Mouse (Mus musculus) adrenal gland, adult (tissue): ENCODE measurements around the gene Cd7.
"Not testable (repeated sequence)": the region's sequence is repeated elsewhere in the genome, so short reads cannot be mapped to it uniquely, and the experiment has no call there.

Experiments
- DNase-seq, 2 experiments: peaks; one replicate each; pipeline ENCODE4 v3.0.0; 2022 to 2023; ENCODE audit warnings: low spot score in 1 of 2; ENCODE audit not compliant: inconsistent age in 2 of 2

Gene Cd7

DNA sequence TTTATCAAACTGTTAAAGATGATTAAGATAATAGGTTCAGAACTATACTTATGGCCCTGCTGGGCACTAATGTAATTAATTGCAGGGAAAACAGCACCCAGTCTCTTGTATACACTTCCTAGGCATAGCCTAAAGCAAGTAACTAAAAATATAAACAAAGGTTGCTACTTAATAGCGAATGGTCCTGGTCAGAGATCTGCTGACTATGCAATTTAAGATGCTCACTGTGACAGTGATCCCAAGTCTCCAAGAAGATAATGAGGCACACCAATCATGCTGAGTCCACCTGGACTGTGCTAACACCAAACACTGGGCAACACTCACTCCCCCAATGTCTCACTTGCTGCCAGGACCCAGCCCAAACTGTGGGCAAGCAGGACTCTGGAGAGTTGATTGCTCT is 10.6 kb upstream of the Cd7 start:
- DNase-seq, result no peak

- DNase-seq, result peak in 1 of 2 experiments; percentile 63
Observed at GRCm38 (mm10) chr11:121047826-121048399, 8.7 kb upstream of the Cd7 start.

DNA sequence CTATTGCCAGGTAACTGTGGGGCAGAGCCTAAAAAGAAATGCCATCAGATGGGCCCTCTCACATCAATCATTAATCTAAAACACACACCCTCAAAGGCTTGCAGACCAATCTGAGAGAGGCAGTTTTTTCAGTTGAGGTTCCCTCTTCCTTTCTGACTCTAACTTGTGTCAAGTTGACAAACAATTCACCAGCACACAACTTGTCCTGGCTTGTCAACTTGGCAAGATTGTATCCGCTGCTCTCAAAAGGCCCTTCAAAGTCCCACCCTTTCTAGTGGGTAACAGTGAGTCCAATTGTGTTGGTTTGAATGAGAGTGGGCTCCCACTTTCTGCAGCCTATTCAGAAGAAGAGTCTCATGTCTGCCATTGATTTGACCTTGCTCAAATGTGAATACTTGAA is 6.1 kb upstream of the Cd7 start:
- no peak for DNase-seq

- DNase-seq, result not testable (repeated sequence)
Observed at GRCm38 (mm10) chr11:121043025-121043424, 3.8 kb upstream of the Cd7 start.

- DNase-seq, result no peak
Observed at GRCm38 (mm10) chr11:121042480-121042879, 3.3 kb upstream of the Cd7 start.

DNA sequence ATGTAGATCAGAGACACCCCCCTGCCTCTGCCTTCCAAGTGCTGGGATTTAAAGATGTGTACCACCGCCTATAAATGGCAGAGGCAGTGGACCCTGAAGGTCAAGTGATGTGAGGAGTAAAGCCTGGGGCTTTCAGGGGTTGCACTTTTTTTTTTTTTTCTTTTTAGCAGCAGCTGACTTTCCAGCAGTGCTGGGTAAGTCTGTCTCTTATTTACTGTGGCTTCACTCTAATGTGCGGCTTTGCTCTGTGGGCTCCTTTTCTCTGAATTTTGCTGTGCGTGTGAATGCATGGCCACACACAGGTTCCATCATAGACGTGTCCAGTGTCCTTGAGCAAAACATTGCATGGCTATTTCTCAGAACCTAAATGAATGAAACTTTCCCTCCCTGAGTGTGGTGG is 2.4 kb upstream of the Cd7 start:
- DNase-seq, result no peak

GRCm38 (mm10) chr11:121041212-121041611 is 2.0 kb upstream of the Cd7 start:
- DNase-seq, result peak; percentile 87 to 95

DNA sequence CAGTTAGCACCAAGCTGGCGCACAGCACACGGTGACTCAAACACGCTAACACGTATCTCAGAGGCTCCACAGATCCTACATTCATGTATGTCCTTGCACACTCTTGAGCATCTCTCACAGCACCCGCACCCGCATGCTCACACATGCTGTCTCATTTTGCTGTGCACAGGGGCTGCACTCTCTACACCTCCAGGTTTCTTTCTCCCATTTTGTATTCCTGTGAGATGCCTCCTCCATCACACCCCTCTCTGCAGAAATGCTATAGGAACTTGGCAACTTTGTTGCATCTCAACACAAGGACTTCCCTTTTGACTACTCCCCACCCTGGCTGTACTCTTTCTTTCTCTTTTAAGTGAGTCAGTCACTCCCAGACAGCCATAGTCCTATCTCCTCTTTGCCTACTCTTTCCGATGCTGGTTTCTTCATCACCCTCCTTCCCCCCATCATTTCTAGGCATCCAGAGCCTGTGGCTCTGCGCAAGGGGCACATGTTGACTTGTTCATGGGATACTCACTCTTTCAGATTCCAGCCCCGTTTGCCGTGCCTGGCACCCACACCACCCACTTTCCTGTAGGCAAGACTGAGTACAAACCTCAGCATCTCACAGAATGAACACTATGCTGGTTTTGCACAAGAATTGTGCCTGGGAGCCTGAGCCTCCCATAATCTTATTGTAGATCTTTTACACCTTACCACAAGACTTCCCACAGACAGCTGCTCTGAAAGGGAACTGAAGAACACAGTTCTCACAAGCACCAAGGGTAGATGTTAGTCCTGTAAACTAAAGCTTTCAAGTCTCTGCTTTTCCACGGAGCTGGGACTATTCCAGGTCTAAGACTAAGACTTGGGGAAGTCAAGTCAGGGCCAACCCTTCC is 615 bp downstream of the Cd7 start:
- DNase-seq, result no peak

- no peak for DNase-seq
Observed at GRCm38 (mm10) chr11:121033118-121033517, 6.1 kb downstream of the Cd7 start.

GRCm38 (mm10) chr11:121027259-121027658 is 12.0 kb downstream of the Cd7 start:
- DNase-seq, result no peak

DNA sequence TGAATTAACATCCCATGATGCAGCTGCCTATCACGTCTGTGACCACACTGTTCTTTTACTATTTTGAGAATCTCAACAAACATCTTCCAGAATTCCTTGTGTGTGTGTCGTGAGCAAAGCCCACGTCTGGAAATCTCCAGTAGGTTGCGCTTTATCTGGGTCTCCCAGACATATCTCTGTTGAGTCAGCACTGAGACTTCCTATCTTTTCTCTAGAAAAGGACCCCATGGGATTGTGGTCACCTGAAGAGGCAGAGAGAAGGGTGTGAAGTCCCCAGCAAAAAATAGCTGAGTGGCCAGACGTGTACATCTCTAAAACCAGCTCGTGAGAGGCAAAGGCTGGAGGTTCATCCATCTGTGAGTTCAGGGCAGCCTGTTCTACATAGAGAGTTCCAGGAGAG is 15.1 kb downstream of the Cd7 start:
- no peak for DNase-seq

- no peak for DNase-seq
Observed at GRCm38 (mm10) chr11:121019501-121019900, 19.7 kb downstream of the Cd7 start.

DNA sequence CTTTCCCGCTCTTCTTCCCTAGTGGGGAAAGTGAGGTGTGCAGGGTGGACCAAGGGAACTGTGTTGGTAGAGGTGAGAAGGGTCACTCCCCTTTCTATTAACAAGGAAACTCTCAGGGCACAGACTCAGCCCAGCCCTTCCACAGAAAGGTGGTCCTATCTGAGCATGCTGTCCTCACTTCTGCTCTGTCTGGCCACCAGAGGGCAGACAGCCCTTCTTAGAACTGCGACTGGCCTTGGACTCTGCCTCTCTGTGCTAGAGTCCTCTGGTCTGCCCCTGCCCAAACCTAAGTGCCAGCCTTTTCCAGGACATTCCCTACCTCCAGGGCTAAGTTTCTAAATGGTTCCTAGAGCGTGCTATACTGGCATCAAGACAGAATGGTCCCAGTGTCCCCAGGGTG is 21.5 kb downstream of the Cd7 start:
- peak; percentile 78 to 84 for DNase-seq

DNA sequence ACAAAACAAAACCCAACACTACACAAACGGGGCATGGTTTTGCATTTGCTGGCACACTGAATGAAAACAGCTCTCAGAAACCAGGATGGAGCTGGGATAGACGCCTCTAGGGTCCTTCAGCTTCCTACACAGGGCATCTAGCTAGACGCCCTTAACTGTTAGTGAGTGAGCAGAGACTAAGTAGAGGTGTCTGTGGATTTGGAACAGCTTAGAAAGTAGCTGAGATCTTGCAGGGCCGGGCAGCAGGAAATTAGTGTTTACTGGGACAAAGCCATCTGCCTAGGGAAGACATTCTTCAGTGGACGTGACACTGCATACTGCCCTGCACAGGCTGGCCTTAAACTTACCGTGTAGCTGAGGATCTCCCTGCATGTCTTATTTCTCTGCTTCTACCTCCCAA is 23.7 kb downstream of the Cd7 start:
- DNase-seq, result no peak

DNA sequence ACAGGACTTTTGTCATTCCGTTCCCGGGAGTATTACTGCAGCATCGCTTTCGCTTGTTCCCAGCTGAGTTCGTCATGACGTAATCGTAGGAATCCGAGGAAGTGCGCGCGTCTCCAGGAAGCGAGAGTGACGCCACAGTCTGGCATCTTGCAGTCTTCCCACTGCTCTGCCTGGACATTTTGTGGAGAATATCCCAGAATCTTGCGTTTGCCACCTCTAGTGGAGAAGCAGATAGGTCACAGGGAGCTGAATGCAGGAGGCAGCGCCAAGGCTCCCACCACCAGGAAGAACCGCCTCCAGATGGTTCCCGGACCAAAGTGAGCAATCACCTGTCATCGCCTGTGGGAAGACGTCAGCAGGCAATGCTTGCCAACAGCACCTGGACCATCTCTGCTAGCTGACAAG is 24.3 kb downstream of the Cd7 start:
- DNase-seq, result peak; percentile 7 to 55

- no peak for DNase-seq
Observed at GRCm38 (mm10) chr11:121013656-121014055, 25.6 kb downstream of the Cd7 start.

DNA sequence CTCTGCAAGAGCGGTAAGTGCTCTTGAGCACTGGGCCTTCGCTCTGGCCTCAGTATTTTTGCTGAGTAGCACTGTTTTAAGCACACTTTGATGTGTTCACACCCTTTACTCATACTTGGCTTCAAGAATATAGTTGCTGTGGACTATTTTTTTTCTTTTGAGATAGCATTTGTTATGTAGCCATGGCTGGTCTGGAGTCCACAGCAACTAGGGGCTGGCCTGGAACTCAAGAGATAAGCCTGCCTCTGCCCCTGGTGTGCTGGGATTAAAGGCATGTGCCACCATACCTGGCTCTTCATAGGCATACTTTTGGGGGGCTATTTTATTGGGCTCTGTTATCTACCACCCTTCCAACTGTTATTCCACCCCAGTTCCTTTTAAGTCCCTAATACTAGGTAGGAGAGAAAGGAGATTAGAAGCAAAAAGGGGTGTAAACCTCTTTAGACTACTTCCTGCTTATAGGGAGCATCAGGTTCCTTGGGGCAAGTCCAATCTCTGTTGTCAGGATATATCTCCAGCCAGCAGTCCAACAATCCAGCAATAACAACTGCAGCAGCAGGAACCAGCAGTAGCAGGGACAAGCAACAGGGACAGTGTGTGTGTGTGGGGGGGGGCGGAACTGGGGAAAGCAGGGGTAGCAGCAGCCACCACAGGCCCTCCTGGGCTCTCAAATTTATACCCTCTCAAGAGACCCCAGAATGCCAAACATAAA is 29.0 kb downstream of the Cd7 start:
- no peak for DNase-seq

DNA sequence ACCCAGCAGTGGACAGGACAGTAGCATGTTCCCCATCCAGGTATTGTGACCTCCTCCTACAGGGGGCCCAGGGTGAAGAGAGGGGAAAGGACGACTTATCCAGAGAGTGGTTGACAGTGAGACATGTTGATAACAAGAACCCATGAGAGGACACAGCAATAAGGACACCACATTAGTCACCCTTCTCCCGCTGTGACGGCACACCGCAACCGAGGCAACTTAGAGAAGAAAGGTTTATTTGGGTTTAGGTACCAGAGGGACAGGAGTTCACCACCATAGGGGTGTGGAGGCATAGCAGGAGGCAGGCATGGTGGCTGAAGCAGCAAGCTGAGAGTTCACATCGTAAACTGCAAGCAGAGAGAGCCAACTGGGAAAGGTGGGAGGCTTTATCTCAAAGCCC is 33.0 kb downstream of the Cd7 start:
- DNase-seq, result no peak

GRCm38 (mm10) chr11:121004281-121004680 is 34.9 kb downstream of the Cd7 start:
- DNase-seq, result peak in 1 of 2 experiments; percentile 53

DNA sequence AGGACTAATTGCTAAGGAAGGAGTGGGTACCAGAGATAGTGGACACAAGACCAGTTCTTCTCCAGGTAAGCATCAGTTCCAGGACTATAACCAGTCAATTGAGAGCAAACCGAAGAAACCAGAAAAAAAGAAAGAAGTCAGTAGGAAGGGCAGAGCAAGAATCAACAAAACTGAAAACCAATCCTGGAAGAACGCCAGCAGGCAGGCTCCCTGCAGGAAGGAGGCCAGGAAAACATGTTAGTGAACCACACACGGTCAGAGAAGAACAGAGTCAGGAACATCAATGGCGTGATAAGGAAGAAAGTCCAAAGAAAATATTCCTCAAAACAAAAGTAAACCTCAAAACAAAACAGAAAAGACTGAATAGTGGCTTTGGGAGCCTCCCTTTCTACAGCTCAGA is 37.3 kb downstream of the Cd7 start:
- DNase-seq, result peak; percentile 19 to 61

- peak in 1 of 2 experiments; percentile 20 for DNase-seq
Observed at GRCm38 (mm10) chr11:120994741-120995140, 44.5 kb downstream of the Cd7 start.

DNA sequence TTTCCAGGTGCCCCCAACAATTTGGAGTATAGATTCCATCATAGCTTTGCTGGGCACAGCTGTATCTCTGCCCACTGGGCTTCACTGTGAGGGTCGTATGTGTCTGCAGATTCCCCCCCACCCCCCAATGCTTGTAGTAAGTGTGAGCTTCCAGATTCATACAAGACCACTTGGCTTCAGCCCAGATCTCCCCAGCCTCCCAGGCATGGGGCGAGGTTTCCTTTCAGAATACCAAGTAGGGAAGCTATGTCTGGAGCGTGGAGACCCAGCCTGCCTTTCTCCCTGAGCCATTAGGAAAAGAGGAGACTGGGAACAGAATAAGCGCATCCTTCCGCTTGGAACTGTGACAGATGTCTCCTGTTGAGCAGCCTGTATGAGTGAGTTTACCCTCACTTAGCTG is 45.6 kb downstream of the Cd7 start:
- DNase-seq, result peak in 1 of 2 experiments; percentile 18
